Mouse (Mus musculus) hindbrain, embryonic 14.5 days (tissue): Measurements from ENCODE around the gene Ncln. TPM values are rescaled to one million over a fixed set of nuclear protein-coding genes. Genes with fewer than 3 reads are reported as not detected.
A peak's percentile ranks its signal among the peaks of the same experiment; 100 is the strongest.

Source experiments
- ATAC-seq: fragments of 200-750 bp; cut with Nextera tagmentation; 2 replicates; pipeline ENCODE4 v1.8.0; 2017; ENCODE audit warnings: moderate number of reproducible peaks, mild to moderate bottlenecking, moderate TSS enrichment, moderate library complexity; ENCODE audit not compliant: low FRiP score
- DNase-seq: peaks from one replicate; pipeline ENCODE4 v3.0.0-alpha.2; 2015; ENCODE audit warnings: low spot score
- H3K27ac ChIP-seq: fragments of 300-500 bp; sonication (generic); 2 replicates; pipeline ENCODE4 v1.5.1; 2014; ENCODE audit warnings: mild to moderate bottlenecking, moderate library complexity
- H3K27me3 ChIP-seq: fragments of 300-500 bp; sonication (generic); 2 replicates; pipeline ENCODE4 v1.6.1; 2014; ENCODE audit warnings: mild to moderate bottlenecking, low read length, mixed read lengths; ENCODE audit not compliant: control insufficient read depth, insufficient read depth
- H3K36me3 ChIP-seq: fragments of 300-500 bp; sonication (generic); replicated peaks from 2 replicates; pipeline ENCODE4 v1.6.1; 2014; ENCODE audit not compliant: control insufficient read depth, insufficient read depth
- H3K4me1 ChIP-seq: fragments of 300-500 bp; sonication (generic); replicated peaks from 2 replicates; pipeline ENCODE4 v1.6.1; 2014; ENCODE audit warnings: antibody characterized with exemption, low read length, mixed read lengths; ENCODE audit not compliant: control insufficient read depth, insufficient read depth
- H3K4me2 ChIP-seq: fragments of 300-500 bp; sonication (generic); replicated peaks from 2 replicates; pipeline ENCODE4 v1.6.1; 2014; ENCODE audit warnings: mild to moderate bottlenecking, moderate library complexity
- H3K4me3 ChIP-seq: fragments of 300-500 bp; sonication (generic); replicated peaks from 2 replicates; pipeline ENCODE4 v1.5.1; 2014; ENCODE audit warnings: mild to moderate bottlenecking, low read length
- H3K9ac ChIP-seq: fragments of 300-500 bp; sonication (generic); 2 replicates; pipeline ENCODE4 v1.6.1; 2014
- H3K9me3 ChIP-seq: fragments of 300-500 bp; sonication (generic); 2 replicates; pipeline ENCODE4 v1.6.1; 2016; ENCODE audit warnings: low read length; ENCODE audit not compliant: control insufficient read depth
- WGBS: fragments of 180-500 bp; shearing (Covaris S2); extraction: QIAGEN DNeasy Blood & Tissue Kit; methylation state at CpG from one replicate; pipeline ENCODE4 v1.1.7; 2014; 5-methylcytosine and 5-hydroxymethylcytosine counted together
- polyA plus RNA-seq: library from polyadenylated mRNA; unstranded; fragments of >200 nt; fragmentation: Nextera tagmentation; extraction: Ambion mirVana; gene quantifications from 2 replicates; pipeline ENCODE4 v1.2.1, GENCODE M21; 2014

The Ncln gene
- polyA plus RNA-seq, 1 experiment from 2014 or later, result 59.0 TPM

DNA sequence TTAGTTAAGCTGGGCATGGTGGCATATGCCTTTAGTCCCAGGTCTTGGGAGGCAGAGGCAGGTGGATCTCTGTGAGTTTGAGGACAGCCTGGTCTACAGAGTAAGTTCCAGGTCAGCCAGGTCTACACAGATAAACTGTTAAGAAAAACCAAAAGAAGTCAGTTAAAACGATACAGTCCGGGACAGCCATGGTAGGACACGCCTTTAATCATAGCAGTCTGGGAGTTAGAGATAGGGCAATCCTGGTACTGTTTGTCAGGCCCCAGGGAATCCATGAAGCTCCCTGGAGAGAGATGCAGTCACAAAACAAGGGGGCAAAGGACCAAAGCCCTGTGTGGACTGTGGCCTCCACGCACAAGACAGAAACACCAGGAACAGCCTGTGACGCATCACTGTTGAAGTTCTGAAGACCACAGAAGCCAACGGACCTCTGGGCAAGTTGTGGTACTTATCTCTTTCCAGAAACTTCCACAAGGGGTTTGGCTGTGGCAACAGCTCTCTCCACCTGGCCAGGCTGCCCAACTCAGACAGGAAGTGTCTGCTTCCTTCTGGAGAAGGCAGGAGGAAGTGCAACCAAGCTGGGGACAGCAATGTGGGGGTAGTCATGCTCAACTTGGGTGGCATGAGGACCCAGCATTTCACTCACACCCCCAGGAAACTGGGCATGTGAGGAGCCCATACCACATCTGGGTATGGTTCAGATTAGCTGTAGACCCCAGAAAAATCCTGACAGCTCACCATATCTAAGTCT lies 23.2 kb upstream of the Ncln start:
- DNase-seq (no peak), ATAC-seq (no peak)
- 0 out of 2 replicates have a peak, but pooled peaks cover 6% of the 10 kb centered on the region for H3K27me3 ChIP-seq
- no peak overlapping the region for H3K9ac ChIP-seq
- H3K4me3 ChIP-seq, result no peak overlapping the region
- H3K36me3 ChIP-seq, result no peaks in the 10 kb centered on the region
- H3K4me2 ChIP-seq, result no peak overlapping the region
- H3K27ac ChIP-seq, result no peak overlapping the region
- no peaks in the 10 kb centered on the region for H3K4me1 ChIP-seq
- no peaks in the 10 kb centered on the region for H3K9me3 ChIP-seq
- 89% methylated on average over 6 of the region's 6 CpGs for WGBS

DNA sequence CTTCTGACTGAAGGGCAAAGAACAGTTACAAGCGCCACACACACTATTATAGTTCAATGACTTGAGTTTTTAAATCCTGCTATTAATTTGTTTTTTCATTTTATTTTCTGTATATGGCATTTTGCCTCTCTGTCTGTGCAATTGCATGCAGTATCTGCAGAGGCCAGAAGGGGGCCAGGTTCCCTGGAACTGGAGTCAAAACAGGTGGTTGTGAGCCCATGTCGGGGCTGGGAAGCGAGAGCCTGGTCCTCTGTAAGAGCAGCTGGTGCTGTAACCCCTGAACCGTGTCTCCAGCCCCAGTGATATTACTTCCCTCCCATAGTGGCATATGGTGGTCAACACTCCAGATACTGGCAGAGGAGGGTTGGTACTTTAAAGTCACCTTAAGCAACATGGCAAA lies 22.4 kb upstream of the Ncln start:
- Histone ChIP-seq H3K4me2 (no peak overlapping the region), H3K4me1 (no peaks in the 10 kb centered on the region), H3K9ac (no peak overlapping the region), H3K36me3 (no peaks in the 10 kb centered on the region), H3K4me3 (no peak overlapping the region), H3K27ac (no peak overlapping the region), H3K27me3 (no peaks in the 10 kb centered on the region), H3K9me3 (no peaks in the 10 kb centered on the region)
- peak; percentile 69 for DNase-seq
- WGBS, result 14% methylated on average over 4 of the region's 4 CpGs
- ATAC-seq, result no peak

DNA sequence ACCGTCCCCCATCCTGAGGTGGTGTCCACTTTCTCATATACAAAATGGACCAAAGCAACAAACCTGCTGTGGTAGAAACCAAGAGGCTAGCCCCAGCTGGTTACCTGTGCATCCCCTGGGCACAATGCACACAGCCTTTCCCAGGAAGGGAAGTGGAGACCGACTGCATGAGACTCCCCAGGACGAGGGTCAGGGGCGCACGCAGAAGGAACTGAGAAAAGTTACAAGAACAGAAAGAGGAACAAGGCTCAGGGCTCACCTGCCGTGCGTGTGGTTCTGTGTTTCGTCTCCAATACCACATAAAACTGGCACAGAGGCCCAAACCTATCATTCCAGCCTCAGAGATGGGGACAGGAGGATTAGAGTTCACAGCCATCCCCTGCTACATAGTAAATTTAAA lies 21.0 kb upstream of the Ncln start:
- no peak overlapping the region for H3K27ac ChIP-seq
- WGBS, result 82% methylated on average over 8 of the region's 8 CpGs
- H3K4me2 ChIP-seq, result no peak overlapping the region
- H3K27me3 ChIP-seq, result peaks cover 2% of the 10 kb centered on the region; the same call in 1 of the 2 replicates
- no peaks in the 10 kb centered on the region for H3K36me3 ChIP-seq
- no peaks in the 10 kb centered on the region for H3K9me3 ChIP-seq
- H3K9ac ChIP-seq, result no peak overlapping the region
- no peak for DNase-seq
- no peak overlapping the region for H3K4me3 ChIP-seq
- no peaks in the 10 kb centered on the region for H3K4me1 ChIP-seq
- ATAC-seq, result no peak

DNA sequence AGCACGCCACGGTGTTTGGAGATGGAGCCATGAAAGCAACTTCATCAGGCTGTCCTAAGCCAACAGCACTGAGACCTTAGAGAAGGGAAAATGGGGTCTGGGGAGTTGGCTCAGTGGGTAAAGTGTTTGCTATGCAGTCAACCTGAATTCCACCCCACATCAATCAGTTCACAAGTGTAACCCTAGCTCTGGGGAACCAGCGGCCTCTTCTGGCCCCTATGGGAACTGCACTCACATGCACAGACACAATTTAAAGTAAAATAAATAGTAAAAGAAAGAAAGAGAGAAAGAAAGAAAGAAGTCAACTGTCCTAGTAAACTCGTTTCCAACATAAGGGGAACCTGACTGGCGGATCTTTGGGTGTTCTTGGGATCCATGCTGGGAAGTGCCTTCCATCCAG lies 17.6 kb upstream of the Ncln start:
- no peaks in the 10 kb centered on the region for H3K9me3 ChIP-seq
- WGBS, result 87% methylated on average over 5 of the region's 5 CpGs
- ATAC-seq (no peak), DNase-seq (no peak)
- H3K36me3 ChIP-seq, result no peaks in the 10 kb centered on the region
- no peak overlapping the region for H3K4me3 ChIP-seq
- H3K4me1 ChIP-seq, result no peaks in the 10 kb centered on the region
- H3K27me3 ChIP-seq, result peaks cover 7% of the 10 kb centered on the region; the same call in 1 of the 2 replicates
- no peak overlapping the region for H3K9ac ChIP-seq
- H3K27ac ChIP-seq, result no peak overlapping the region
- no peak overlapping the region for H3K4me2 ChIP-seq

DNA sequence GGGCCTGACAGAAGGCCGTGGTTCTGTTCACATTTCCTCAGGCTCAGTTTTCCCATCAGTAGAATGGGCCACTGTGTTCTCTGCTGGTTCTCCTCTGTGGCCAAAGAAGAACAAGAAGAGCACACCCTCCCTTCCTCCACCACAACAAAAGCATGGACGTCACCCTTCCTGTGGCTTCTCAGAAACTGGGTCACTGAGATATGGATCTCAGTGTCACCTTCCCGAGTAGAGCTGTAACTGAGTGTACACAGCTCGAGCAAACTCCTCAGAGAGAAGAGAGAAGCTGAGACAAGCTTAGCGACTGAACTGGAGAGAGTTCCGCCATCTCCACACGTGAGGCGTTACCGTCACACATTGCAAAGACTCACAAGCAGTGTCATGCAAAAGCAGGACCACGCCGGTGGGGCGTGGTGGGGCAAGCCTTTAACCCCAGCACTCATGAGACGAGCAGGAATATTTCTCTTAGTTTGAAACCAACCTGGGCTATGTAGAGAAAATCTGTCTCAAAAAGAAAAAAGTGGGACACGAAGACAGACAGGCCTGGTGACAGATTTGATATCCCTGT lies 14.1 kb upstream of the Ncln start:
- no peak for DNase-seq
- Histone ChIP-seq H3K4me1 (no peaks in the 10 kb centered on the region), H3K36me3 (no peaks in the 10 kb centered on the region), H3K9ac (no peak overlapping the region), H3K4me3 (no peak overlapping the region), H3K27me3 (peaks cover 7% of the 10 kb centered on the region; the same call in 1 of the 2 replicates), H3K4me2 (no peak overlapping the region), H3K27ac (no peak overlapping the region), H3K9me3 (no peaks in the 10 kb centered on the region)
- WGBS, result 88% methylated on average over 14 of the region's 14 CpGs
- ATAC-seq, result no peak

DNA sequence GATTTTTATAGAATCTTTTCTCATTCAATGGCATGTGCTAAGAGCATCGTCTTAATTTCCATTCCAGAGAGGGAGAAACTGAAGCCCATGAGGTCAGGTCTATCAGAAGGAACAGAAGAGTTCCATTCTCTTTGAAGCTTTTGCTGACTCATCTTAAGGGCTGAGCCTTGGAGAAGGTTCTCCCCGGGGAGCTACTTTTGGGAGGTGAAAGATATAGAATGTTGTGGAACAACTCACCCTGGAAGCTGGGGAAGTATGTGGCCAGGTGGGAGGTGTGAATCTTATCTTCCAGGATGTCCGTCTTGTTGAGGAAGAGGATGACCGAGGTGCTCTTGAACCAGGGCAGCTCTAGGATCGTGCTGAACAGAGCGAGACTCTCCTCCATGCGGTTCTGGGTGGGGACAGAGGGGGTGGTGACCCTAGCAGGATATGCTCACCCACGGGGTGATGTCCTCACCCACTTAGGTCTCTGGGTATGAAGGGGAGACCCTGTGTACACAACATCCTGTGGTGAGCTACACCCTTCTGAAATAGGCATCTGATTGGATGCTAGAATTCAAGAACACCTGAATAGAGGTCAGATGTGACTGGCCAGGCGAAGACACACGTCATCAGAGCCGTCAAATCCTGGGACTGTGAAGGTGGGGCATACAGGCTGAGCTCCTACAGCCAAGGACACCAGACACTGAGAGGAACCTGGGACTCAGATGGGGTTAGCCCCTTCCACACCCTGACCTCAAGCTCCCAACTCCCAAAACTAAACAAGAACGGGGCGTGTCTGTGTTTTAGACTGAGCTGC lies 11.7 kb upstream of the Ncln start:
- no peak overlapping the region for H3K4me2 ChIP-seq
- H3K4me1 ChIP-seq, result no peaks in the 10 kb centered on the region
- H3K27me3 ChIP-seq, result peaks cover 16% of the 10 kb centered on the region
- WGBS, result 72% methylated on average over 13 of the region's 13 CpGs
- H3K9ac ChIP-seq, result no peak overlapping the region
- ATAC-seq (no peak), DNase-seq (no peak)
- H3K9me3 ChIP-seq, result no peaks in the 10 kb centered on the region
- H3K27ac ChIP-seq, result no peak overlapping the region
- H3K36me3 ChIP-seq, result no peaks in the 10 kb centered on the region
- H3K4me3 ChIP-seq, result no peak overlapping the region

DNA sequence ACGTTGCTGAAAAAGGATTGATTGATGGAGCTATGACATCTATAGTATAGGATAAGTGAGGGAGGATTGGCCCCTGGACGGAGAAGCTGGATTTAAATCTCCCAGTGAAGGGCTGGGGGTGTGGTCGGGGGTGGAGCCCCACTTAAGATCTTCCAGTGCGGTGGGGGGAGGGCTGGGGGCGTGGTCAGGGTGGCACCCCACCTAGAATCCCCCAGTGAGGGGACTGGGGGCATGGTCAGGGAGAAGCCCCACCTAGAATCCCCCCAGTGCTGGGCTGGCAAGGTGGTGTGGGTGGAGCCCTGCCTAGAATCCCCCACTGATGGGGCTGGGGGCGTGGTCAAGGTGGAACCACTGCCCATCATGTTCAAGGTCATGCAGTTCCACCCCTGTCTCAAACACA lies 10.9 kb upstream of the Ncln start:
- Histone ChIP-seq H3K4me1 (no peaks in the 10 kb centered on the region), H3K27ac (no peak overlapping the region), H3K9me3 (no peaks in the 10 kb centered on the region), H3K4me3 (no peak overlapping the region), H3K36me3 (no peaks in the 10 kb centered on the region), H3K9ac (no peak overlapping the region), H3K27me3 (peaks cover 12% of the 10 kb centered on the region; the same call in 1 of the 2 replicates), H3K4me2 (no peak overlapping the region)
- 44% methylated on average over 6 of the region's 6 CpGs for WGBS
- no peak for DNase-seq
- no peak for ATAC-seq

DNA sequence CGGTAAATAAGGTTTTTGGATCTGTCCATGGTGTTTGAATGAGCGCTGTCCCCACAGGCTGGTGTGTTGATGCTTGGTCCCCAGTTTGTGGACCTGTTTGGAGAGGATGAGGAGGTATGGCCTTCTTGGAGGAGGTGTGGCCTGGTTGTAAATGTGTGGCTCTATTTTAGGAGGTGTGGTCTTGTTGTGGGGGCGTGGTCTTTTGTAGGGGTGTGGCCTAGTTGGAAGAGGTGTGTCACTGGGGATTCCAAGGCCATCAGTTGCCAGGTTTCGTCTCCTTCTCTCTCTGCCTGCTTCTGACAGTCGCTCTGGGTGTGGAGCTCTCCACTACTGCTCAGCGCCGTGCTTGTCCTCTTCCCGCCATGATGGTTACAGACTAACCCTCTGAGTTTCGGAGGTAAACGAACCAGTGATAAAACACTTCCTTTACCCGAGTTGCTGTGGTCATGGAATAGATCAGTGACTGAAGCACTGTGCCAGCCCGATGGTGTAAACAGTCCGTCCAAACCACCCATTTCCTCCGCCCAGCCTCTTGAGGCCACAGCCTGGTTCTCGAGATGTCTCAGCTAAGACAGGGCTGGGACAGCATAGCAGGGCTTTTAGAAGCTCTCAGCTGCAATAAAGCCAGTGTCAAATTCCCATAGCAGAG lies 8.9 kb upstream of the Ncln start:
- H3K4me3 ChIP-seq, result no peak overlapping the region
- H3K4me2 ChIP-seq, result no peak overlapping the region
- H3K9me3 ChIP-seq, result no peaks in the 10 kb centered on the region
- H3K36me3 ChIP-seq, result no peaks in the 10 kb centered on the region
- no peak overlapping the region for H3K9ac ChIP-seq
- no peak overlapping the region for H3K27ac ChIP-seq
- H3K4me1 ChIP-seq, result no peaks in the 10 kb centered on the region
- peaks cover 9% of the 10 kb centered on the region; the same call in 1 of the 2 replicates for H3K27me3 ChIP-seq
- 81% methylated on average over 13 of the region's 15 CpGs for WGBS
- ATAC-seq (no peak), DNase-seq (no peak)

DNA sequence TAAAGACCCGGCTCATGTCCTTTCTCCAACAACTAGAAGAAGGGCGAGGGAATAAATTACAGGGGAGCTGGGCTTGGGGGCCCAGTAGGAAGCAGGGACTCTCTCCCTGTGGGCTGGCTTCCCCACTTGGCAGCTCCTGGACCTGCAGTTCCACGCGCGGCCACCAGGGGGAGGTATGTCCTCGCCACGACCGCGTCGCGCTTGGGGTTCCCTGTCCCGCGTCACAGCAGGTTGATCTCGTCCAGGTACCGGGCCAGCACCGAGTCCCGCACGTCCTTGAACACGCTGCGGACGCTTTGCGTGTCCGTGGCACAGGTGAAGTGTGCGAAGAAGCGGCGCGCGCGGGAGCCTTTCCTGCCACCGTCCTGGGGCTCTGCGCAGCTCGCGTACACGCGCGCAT lies 6.5 kb upstream of the Ncln start:
- H3K27ac ChIP-seq, result no peak overlapping the region
- H3K27me3 ChIP-seq, result peaks cover 9% of the 10 kb centered on the region; the same call in 1 of the 2 replicates
- ATAC-seq (peak; percentile 57), DNase-seq (peak; percentile 86)
- peak overlapping the region; percentile 61 for H3K4me2 ChIP-seq
- H3K9me3 ChIP-seq, result no peaks in the 10 kb centered on the region
- no peaks in the 10 kb centered on the region for H3K4me1 ChIP-seq
- peak overlapping the region; percentile 33 for H3K4me3 ChIP-seq
- no peaks in the 10 kb centered on the region for H3K36me3 ChIP-seq
- 2% methylated on average over 30 of the region's 36 CpGs for WGBS
- peak overlapping the region; percentile 58; the same call in 1 of the 2 replicates for H3K9ac ChIP-seq
